Mouse (Mus musculus) kidney, embryonic 16.5 days (tissue): ENCODE data around the gene Mllt10. TPM values are rescaled to one million over a fixed set of nuclear protein-coding genes. Genes with fewer than 3 reads are reported as not detected.

ENCODE experiments used
- ATAC-seq: fragments of 200-750 bp; cut with Nextera tagmentation; 2 replicates; pipeline ENCODE4 v1.8.0; 2017; ENCODE audit warnings: moderate TSS enrichment; ENCODE audit not compliant: low FRiP score, low TSS enrichment
- H3K27ac ChIP-seq: fragments of 300-500 bp; sonication (generic); 2 replicates; pipeline ENCODE4 v1.5.1; 2014; ENCODE audit warnings: low read length
- H3K27me3 ChIP-seq: fragments of 300-500 bp; sonication (generic); 2 replicates; pipeline ENCODE4 v1.6.1; 2014; ENCODE audit warnings: low read length, control low read depth, mixed read lengths; ENCODE audit not compliant: insufficient read depth
- H3K36me3 ChIP-seq: fragments of 300-500 bp; sonication (generic); 2 replicates; pipeline ENCODE4 v1.6.1; 2014; ENCODE audit warnings: low read length, control low read depth, mixed read lengths; ENCODE audit not compliant: insufficient read depth
- H3K4me1 ChIP-seq: fragments of 300-500 bp; sonication (generic); 2 replicates; pipeline ENCODE4 v1.6.1; 2014; ENCODE audit warnings: low read length, control low read depth, mixed read lengths; ENCODE audit not compliant: insufficient read depth
- H3K4me2 ChIP-seq: fragments of 300-500 bp; sonication (generic); replicated peaks from 2 replicates; pipeline ENCODE4 v1.6.1; 2014; ENCODE audit warnings: low read depth, low read length
- H3K4me3 ChIP-seq: fragments of 300-500 bp; sonication (generic); 2 replicates; pipeline ENCODE4 v1.5.1; 2014; ENCODE audit warnings: mild to moderate bottlenecking, low read length
- H3K9ac ChIP-seq: fragments of 300-500 bp; sonication (generic); replicated peaks from 2 replicates; pipeline ENCODE4 v1.6.1; 2014; ENCODE audit warnings: low read length
- H3K9me3 ChIP-seq: fragments of 300-500 bp; sonication (generic); 2 replicates; pipeline ENCODE4 v1.6.1; 2016; ENCODE audit warnings: low read length, control low read depth
- WGBS: fragments of 180-500 bp; shearing (Covaris S2); extraction: QIAGEN DNeasy Blood & Tissue Kit; methylation state at CpG from one replicate; pipeline ENCODE4 v1.1.7; 2014; 5-methylcytosine and 5-hydroxymethylcytosine counted together
- polyA plus RNA-seq: library from polyadenylated mRNA; unstranded; fragments of >200 nt; fragmentation: Nextera tagmentation; extraction: Ambion mirVana; gene quantifications from 2 replicates; pipeline ENCODE4 v1.2.1, GENCODE M21; 2015

Mllt10 gene
- polyA plus RNA-seq = 63.4 and 73.6 TPM in 2 replicates

DNA sequence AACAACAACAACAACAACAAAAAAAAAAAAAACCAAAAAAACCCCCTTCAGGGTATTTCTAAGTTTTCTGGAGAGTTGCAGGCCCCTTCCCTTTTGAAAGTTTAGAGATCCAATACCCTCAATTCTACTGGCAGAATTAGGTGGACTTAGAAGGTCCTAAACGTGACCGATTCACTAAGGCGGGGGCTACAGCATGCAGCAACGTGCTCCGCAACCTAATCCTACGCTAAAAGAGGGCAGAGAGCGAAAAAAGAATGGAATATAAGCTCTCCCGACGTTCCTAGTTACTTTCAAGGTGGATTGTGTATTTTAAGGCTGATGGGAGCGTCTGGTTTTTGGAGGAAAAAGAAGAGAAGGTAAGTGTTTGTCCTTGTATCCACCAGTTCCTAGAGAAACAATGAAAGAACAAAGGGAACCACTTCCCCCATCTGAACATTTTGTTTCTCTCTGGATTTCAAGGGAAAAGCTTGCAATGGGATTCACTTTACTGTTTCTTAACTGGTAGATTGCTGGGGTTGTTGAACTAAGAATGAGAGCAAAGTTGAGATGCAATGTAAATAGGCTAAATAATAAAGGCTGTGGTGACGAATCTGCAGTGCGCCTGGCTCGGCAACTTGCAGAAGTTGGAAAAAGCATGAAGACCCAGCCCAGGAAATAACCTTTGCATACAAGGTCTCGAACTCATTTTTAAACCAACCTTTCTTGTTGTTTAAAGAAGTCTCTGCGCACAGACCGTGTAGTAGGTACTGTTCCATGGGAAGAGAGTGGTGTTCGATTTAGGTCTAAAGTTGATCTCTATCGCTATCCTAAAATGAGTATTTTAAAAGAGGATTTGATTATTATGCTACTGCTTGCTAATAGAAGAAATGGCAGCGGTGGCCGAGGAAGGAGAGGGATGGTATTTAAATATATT is at the start of gene Mllt10:
Gene Mllt10, plus strand, starts transcription at position 222 of the 913 bp plus-strand sequence.
- H3K4me1 ChIP-seq = peaks cover 34% of the 10 kb centered on the region
- H3K27ac ChIP-seq = peak within 1 kb of the TSS; percentile 100
- ATAC-seq = no peak
- peak within 1 kb of the TSS; percentile 83 for H3K4me2 ChIP-seq
- H3K4me3 ChIP-seq = peak within 1 kb of the TSS; percentile 60
- H3K9ac ChIP-seq = peak within 1 kb of the TSS; percentile 86
- 4% methylated on average over 20 of the region's 20 CpGs for WGBS
- H3K27me3 ChIP-seq = no peaks in the 10 kb centered on the region
- H3K9me3 ChIP-seq = no peaks in the 10 kb centered on the region
- no peaks in the 10 kb centered on the region for H3K36me3 ChIP-seq

DNA sequence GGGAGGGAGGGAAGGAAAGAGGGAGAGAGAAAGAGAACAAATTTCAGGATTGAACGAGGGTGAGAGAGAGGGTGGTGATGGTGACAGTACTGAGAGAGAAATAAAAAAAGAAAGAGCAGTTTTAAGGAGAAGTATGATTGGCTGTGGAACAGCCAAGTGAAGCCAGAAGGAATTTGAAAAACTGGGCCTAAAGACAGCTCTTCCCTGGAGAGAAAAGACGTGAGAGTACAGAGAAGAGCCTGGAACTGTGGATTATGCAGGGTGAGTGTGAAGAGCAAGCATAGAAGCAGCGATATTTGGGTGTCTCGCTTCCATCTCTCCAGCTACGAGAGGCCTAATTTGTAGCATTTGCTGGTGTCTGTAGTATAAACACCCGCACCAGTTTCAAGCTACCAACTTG is 43.8 kb upstream of the Mllt10 start:
- Histone ChIP-seq H3K27ac (no peak overlapping the region), H3K4me2 (no peak overlapping the region), H3K4me1 (no peaks in the 10 kb centered on the region), H3K9me3 (no peaks in the 10 kb centered on the region), H3K27me3 (no peaks in the 10 kb centered on the region), H3K9ac (no peak overlapping the region), H3K4me3 (no peak overlapping the region), H3K36me3 (no peaks in the 10 kb centered on the region)
- no peak for ATAC-seq
- 82% methylated on average over 6 of the region's 6 CpGs for WGBS

DNA sequence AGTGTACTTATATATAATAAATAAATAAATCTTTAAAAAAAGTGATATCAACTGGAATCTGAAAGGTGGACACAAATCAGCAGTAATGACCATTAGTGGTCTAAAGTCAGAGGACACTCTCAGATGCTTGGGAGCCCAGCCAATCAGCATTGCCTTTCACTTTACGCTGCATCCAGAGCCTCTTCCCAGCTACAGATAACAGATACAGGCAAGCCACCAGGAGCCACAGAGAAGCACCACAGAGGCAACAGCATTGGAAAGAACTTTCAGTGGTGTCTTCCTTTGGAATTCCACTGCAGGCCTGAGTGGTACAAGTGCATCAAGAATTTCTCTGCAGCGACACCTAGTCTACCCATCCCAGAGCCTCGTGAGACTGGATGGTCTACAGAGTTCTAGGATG is 42.2 kb upstream of the Mllt10 start:
- Histone ChIP-seq H3K4me2 (no peak overlapping the region), H3K9ac (no peak overlapping the region), H3K27me3 (no peaks in the 10 kb centered on the region), H3K36me3 (no peaks in the 10 kb centered on the region), H3K9me3 (no peaks in the 10 kb centered on the region), H3K27ac (no peak overlapping the region), H3K4me3 (no peak overlapping the region), H3K4me1 (no peaks in the 10 kb centered on the region)
- ATAC-seq = no peak
- WGBS = 95% methylated on average over 3 of the region's 3 CpGs

DNA sequence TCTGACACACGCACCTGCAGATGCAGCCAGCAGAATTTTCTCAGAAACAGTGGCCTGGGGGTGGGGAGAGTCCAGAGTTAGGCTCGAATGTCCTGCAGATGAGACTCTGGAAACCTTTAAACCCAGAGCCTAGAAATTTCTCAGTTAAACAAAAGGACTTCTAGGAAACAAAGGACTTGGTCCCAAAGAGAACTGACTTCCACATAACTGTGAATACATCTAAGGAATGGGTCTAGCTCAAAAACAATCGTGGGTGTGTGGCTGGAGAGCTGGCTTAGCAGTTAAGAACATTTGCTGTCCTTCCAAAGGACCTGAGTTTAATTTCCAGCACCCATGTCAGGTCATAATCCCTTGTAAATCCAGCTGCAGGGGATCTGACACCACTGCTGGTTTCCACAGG is 39.5 kb upstream of the Mllt10 start:
- 64% methylated on average over 3 of the region's 3 CpGs for WGBS

GRCm38 (mm10) chr2:18016639-18017038 is 38.4 kb upstream of the Mllt10 start:
- Histone ChIP-seq H3K4me3 (no peak overlapping the region), H3K9ac (no peak overlapping the region), H3K4me1 (no peaks in the 10 kb centered on the region), H3K27ac (no peak overlapping the region), H3K36me3 (no peaks in the 10 kb centered on the region), H3K9me3 (no peaks in the 10 kb centered on the region), H3K4me2 (no peak overlapping the region), H3K27me3 (no peaks in the 10 kb centered on the region)
- no peak for ATAC-seq
- WGBS = 96% methylated on average over 1 of the region's 1 CpGs

More for the DNA sequence above, 39.5 kb upstream of the Mllt10 start:
- Histone ChIP-seq H3K9me3 (no peaks in the 10 kb centered on the region), H3K4me1 (no peaks in the 10 kb centered on the region), H3K4me2 (no peak overlapping the region), H3K27ac (no peak overlapping the region), H3K36me3 (no peaks in the 10 kb centered on the region), H3K9ac (no peak overlapping the region), H3K4me3 (no peak overlapping the region), H3K27me3 (no peaks in the 10 kb centered on the region)
- ATAC-seq = no peak

DNA sequence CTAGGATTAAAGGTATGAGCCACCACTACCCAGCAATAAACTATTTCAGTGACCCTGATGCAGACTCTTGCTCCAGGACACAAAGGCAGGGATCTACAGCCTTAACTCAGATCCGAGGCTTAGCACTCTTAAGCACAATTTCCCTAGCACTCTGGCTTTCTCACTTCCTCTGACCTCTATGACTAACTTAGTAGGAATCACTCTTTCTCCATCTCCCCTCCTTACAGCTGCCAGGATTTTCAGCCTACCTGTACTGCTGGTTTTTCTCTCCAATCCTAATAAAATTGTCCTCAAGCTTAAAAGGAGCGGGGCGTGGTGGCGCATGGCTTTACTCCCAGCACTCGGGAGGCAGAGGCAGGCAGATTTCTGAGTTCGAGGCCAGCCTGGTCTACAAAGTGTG is 37.7 kb upstream of the Mllt10 start:
- Histone ChIP-seq H3K4me1 (no peaks in the 10 kb centered on the region), H3K27ac (no peak overlapping the region), H3K36me3 (no peaks in the 10 kb centered on the region), H3K9me3 (no peaks in the 10 kb centered on the region), H3K4me2 (no peak overlapping the region), H3K4me3 (no peak overlapping the region), H3K27me3 (no peaks in the 10 kb centered on the region), H3K9ac (no peak overlapping the region)
- 97% methylated on average over 6 of the region's 6 CpGs for WGBS
- no peak for ATAC-seq

GRCm38 (mm10) chr2:18019122-18019521 is 35.9 kb upstream of the Mllt10 start:
- Histone ChIP-seq H3K9me3 (no peaks in the 10 kb centered on the region), H3K4me1 (no peaks in the 10 kb centered on the region), H3K27me3 (no peaks in the 10 kb centered on the region), H3K27ac (no peak overlapping the region), H3K36me3 (no peaks in the 10 kb centered on the region), H3K9ac (no peak overlapping the region), H3K4me3 (no peak overlapping the region), H3K4me2 (no peak overlapping the region)
- no peak for ATAC-seq
- WGBS = 85% methylated on average over 1 of the region's 1 CpGs

DNA sequence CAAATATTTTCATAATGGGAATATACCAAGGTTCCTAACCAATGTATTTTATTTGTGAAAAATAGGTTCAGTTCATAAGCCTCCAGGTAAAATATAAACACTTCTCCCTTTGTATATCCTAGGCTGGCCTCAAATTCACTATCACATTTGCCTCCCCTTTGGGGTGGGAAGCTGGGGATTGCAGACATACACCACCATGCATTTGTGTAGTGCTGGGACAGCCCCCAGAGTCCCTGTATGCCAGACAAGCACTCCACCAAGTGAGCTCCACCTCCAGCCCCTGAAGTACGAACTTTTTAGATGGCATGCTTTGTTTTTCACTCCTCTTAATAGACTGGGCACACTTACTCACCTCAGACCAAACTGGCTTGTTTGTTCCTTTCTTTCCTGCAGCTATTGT is 32.2 kb upstream of the Mllt10 start:
- H3K9ac ChIP-seq = no peak overlapping the region
- H3K4me3 ChIP-seq = no peak overlapping the region
- ATAC-seq = no peak
- WGBS = 35% methylated on average over 1 of the region's 1 CpGs
- no peaks in the 10 kb centered on the region for H3K27me3 ChIP-seq
- H3K36me3 ChIP-seq = no peaks in the 10 kb centered on the region
- H3K4me1 ChIP-seq = peaks cover 9% of the 10 kb centered on the region
- no peak overlapping the region for H3K27ac ChIP-seq
- no peaks in the 10 kb centered on the region for H3K9me3 ChIP-seq
- H3K4me2 ChIP-seq = no peak overlapping the region

DNA sequence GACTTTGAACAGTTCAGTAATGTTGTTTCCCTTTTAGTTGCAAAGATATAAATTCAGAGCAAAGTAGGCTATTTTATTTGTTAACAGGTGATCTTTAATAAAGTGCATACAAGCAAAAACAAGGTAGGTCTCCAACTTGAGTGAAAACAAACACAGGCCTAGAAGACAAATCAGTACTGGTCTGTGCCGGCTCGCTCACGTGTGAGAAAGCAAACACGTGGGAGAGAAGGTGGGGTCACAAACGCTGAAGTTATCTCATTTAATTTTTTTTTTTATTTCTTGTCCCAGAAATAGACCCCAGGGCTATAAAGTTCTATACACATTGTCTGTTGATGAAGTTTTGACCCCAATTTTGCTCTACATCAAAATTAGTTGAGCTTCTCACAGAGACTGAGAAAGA is 29.9 kb upstream of the Mllt10 start:
- Histone ChIP-seq H3K27me3 (no peaks in the 10 kb centered on the region), H3K27ac (no peak overlapping the region), H3K36me3 (no peaks in the 10 kb centered on the region), H3K4me1 (peaks cover 13% of the 10 kb centered on the region), H3K9me3 (no peaks in the 10 kb centered on the region), H3K4me3 (peak overlapping the region; percentile 61; the same call in 1 of the 2 replicates), H3K9ac (no peak overlapping the region), H3K4me2 (peak overlapping the region; percentile 90; the same call in 1 of the 2 replicates)
- WGBS = 53% methylated on average over 5 of the region's 5 CpGs
- no peak for ATAC-seq

DNA sequence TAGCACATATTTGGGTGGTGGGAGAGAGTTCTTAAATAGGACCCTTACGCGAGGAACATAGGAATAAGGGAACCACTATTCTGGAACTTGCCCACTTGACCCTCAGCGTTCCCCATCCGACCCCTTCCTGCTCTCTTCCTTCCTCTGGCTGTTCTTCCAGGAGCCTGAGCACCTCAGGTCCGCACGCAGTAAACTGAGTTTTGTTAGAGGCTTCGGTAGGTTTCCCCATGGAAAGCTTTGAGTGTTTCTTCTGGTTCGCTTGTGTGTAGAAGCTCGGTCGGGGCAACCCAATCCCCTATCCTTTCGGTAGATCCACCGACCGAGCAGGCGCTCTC is 29.3 kb upstream of the Mllt10 start:
- Histone ChIP-seq H3K27ac (peak overlapping the region; percentile 71; the same call in 1 of the 2 replicates), H3K4me3 (peak overlapping the region; percentile 61), H3K4me1 (peaks cover 19% of the 10 kb centered on the region), H3K4me2 (peak overlapping the region; percentile 90), H3K9ac (peak overlapping the region; percentile 77), H3K27me3 (no peaks in the 10 kb centered on the region), H3K36me3 (no peaks in the 10 kb centered on the region), H3K9me3 (no peaks in the 10 kb centered on the region)
- no peak for ATAC-seq
- WGBS = 4% methylated on average over 14 of the region's 14 CpGs
